Mouse (Mus musculus): ENCODE measurements around the gene Trim58.

DNA sequence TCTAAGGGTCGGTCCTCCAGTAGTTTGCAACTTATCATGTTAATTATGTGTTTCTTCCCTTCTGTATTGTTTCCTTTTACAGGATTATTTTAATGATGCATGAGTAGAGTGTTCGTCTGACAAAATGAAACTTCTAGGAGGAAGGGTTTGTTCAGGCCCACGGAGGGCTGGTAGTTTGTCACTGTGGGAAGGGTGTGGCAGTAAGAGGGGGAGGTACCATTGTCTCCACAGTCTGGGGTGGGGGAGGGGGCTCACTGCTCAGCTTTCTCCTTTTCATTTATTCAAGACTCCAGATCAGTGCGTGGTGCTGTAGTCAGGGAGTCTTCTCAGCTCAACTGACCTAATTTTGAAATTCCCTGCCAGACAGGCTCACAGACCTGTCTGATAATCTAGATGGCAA lies 14.1 kb upstream of the Trim58 start:
- TF ChIP-seq CTCF (IDR thresholded peaks at IDR 0.05; ENCODE audit: control insufficient read depth, insufficient read depth, insufficient read length) = no peak
- no peak for TF ChIP-seq CEBPB (IDR thresholded peaks at IDR 0.05; ENCODE audit: low read depth)

All from C2C12 (cell line).